Mouse (Mus musculus): ENCODE measurements around the gene Atp8b2.

Gene Atp8b2

GRCm38 (mm10) chr3:89963221-89963763 lies at the start of gene Atp8b2:
Atp8b2 (minus strand) TSS chr3:89963508.
- peak; percentile 64 for DNase-seq

- no peak for DNase-seq
Observed at GRCm38 (mm10) chr3:90010291-90010690, 47.0 kb upstream of the Atp8b2 start.

- no peak for DNase-seq
Observed at GRCm38 (mm10) chr3:90004091-90004796, 40.9 kb upstream of the Atp8b2 start.

GRCm38 (mm10) chr3:89999830-90000229 lies 36.5 kb upstream of the Atp8b2 start:
- DNase-seq, result no peak

- no peak for DNase-seq
Observed at GRCm38 (mm10) chr3:89999090-89999489, 35.8 kb upstream of the Atp8b2 start.

- peak; percentile 93 for DNase-seq
Observed at GRCm38 (mm10) chr3:89998612-89999054, 35.3 kb upstream of the Atp8b2 start, which contains the start of gene Hax1. Hax1 (minus strand) TSS chr3:89998780.

GRCm38 (mm10) chr3:89997791-89998495 lies 34.6 kb upstream of the Atp8b2 start:
- DNase-seq, result no peak

GRCm38 (mm10) chr3:89994807-89995515 lies 31.7 kb upstream of the Atp8b2 start:
- DNase-seq, result no peak

- DNase-seq, result no peak
Observed at GRCm38 (mm10) chr3:89987822-89988221, 24.5 kb upstream of the Atp8b2 start.

- DNase-seq, result no peak
Observed at GRCm38 (mm10) chr3:89987211-89987610, 23.9 kb upstream of the Atp8b2 start.

- DNase-seq, result no peak
Observed at GRCm38 (mm10) chr3:89982426-89982825, 19.1 kb upstream of the Atp8b2 start.

GRCm38 (mm10) chr3:89976859-89977258 lies 13.6 kb upstream of the Atp8b2 start:
- no peak for DNase-seq

GRCm38 (mm10) chr3:89968509-89968908 lies 5.2 kb upstream of the Atp8b2 start:
- DNase-seq, result no peak

- no peak for DNase-seq
Observed at GRCm38 (mm10) chr3:89966946-89967345, 3.6 kb upstream of the Atp8b2 start.

- no peak for DNase-seq
Observed at GRCm38 (mm10) chr3:89965972-89966371, 2.7 kb upstream of the Atp8b2 start.

GRCm38 (mm10) chr3:89965557-89965956 lies 2.2 kb upstream of the Atp8b2 start:
- no peak for DNase-seq

GRCm38 (mm10) chr3:89963926-89964739 lies 825 bp upstream of the Atp8b2 start:
- peak; percentile 67 for DNase-seq

- peak; percentile 52 for DNase-seq
Observed at GRCm38 (mm10) chr3:89962751-89963220, 522 bp downstream of the Atp8b2 start.

- DNase-seq, result peak; percentile 55
Observed at GRCm38 (mm10) chr3:89962059-89962750, 1.1 kb downstream of the Atp8b2 start.

GRCm38 (mm10) chr3:89961436-89961835 lies 1.9 kb downstream of the Atp8b2 start:
- peak; percentile 40 for DNase-seq

- DNase-seq, result peak; percentile 96
Observed at GRCm38 (mm10) chr3:89960469-89960868, 2.8 kb downstream of the Atp8b2 start.

GRCm38 (mm10) chr3:89959435-89959834 lies 3.9 kb downstream of the Atp8b2 start:
- peak; percentile 76 for DNase-seq
